Mouse (Mus musculus): ENCODE results near the gene Cul4a. TPM values are rescaled to one million over a fixed set of nuclear protein-coding genes. Genes with fewer than 3 reads are reported as not detected.
A peak's percentile ranks its signal among the peaks of the same experiment; 100 is the strongest.
"Not testable (repeated sequence)": the region's sequence is repeated elsewhere in the genome, so short reads cannot be mapped to it uniquely, and the experiment has no call there.

Gene Cul4a
- polyA plus RNA-seq (2015; fragmentation: Nextera tagmentation; extraction: Ambion mirVana), result 80.4 and 85.0 TPM in 2 replicates

DNA sequence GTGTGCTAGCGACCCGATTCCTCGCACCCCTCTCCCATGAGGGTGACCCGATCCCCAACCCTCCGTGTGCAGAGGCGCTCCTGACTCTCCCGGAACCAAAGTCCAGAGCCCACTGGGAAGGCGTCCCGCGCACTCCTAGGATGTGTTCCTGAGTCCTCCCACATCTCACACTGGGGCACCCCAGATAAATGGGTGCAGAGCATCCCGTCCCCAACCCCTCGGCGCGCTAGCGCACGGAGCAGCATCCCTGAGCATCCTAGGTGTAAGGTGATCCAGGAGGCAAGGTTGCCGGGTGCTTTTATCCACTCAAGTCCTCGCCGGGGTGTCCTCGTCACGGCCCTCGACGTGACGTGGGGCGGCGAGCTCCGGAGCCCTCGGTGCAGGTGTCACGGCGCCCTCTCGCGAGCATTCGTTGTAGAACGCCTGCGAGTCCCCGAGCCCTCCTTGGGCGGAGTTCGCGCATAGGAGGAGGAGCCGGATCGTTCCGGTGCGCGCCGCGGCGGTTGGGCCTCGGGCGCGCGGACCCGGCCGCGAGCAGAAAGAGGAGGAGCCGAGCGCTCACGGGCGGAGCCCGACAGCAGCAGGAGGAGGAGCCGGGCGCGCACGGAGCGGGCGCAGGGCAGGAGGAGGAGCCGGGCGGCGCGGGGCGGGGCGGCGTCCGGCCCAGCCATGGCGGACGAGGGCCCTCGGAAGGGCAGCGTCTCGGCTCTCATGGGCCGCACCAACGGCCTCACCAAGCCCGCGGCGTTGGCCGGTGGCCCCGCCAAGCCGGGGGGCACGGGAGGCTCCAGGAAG, at the start of gene Cul4a, which contains the start of gene Pcid2:
Cul4a (plus strand) TSS at position 535 of the 795 bp plus-strand sequence.
Pcid2 (minus strand) TSS at position 373 of the 795 bp plus-strand sequence.
- whole genome bisulfite sequencing, result under 1% methylated on average over 79 of the region's 87 CpGs
- H3K27ac ChIP-seq, result peak within 1 kb of the TSS; percentile 96
- peak within 1 kb of the TSS; percentile 94 for H3K9ac ChIP-seq (ENCODE audit: low read depth, low read length)
- H3K4me1 ChIP-seq (replicated peaks; ENCODE audit: insufficient read depth, low read length), result peaks cover 7% of the 10 kb centered on the region; the same call in 1 of the 2 replicates
- H3K4me3 ChIP-seq (replicated peaks; ENCODE audit: low read depth, low read length), result peak within 1 kb of the TSS; percentile 98
- TF ChIP-seq CTCF (IDR thresholded peaks at IDR 0.05; ENCODE audit: low read depth), result peak; percentile 73
- ATAC-seq (replicated peaks; ENCODE audit: low FRiP score, low read depth) (peak; percentile 96), DNase-seq (ENCODE audit: low spot score) (peak; percentile 98)
- H3K27me3 ChIP-seq (ENCODE audit: insufficient read depth, low read length), result no peaks in the 10 kb centered on the region
- no peaks in the 10 kb centered on the region for H3K9me3 ChIP-seq (replicated peaks; ENCODE audit: low read length)
- peak within 1 kb of the TSS; percentile 78 for H3K4me2 ChIP-seq (ENCODE audit: low read length)
- no peaks in the 10 kb centered on the region for H3K36me3 ChIP-seq (ENCODE audit: insufficient read depth, low read length)

DNA sequence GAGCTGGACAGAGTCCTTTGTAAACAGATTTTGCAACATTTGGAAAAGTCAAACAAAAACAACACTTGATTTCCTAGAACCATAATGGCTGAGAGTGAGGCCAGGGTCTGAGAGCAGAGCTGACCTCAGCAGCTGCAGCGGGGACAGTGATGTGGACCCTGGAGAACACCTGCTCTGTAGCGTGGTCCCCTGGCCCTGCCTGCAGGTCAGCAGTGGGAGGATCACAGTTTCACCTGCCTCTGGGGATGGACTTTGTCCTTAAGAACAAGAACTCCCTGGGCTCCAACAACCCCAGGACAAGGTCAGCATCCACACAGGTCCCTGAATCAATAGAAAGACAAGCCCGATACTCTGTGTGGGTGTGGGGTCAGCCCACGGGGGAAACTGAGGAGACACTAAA, 48.1 kb upstream of the Cul4a start:
- H3K9me3 ChIP-seq (replicated peaks; ENCODE audit: low read length), result no peaks in the 10 kb centered on the region
- DNase-seq (ENCODE audit: low spot score), result no peak
- H3K4me3 ChIP-seq (replicated peaks; ENCODE audit: low read depth, low read length), result no peak overlapping the region
- WGBS, result 68% methylated on average over 4 of the region's 4 CpGs
- H3K4me2 ChIP-seq (ENCODE audit: low read length), result no peak overlapping the region
- no peak; the same call in 1 of the 2 replicates for ATAC-seq (replicated peaks; ENCODE audit: low FRiP score, low read depth)
- H3K27ac ChIP-seq, result no peak overlapping the region
- H3K4me1 ChIP-seq (replicated peaks; ENCODE audit: insufficient read depth, low read length), result no peaks in the 10 kb centered on the region
- H3K27me3 ChIP-seq (ENCODE audit: insufficient read depth, low read length), result no peaks in the 10 kb centered on the region
- H3K36me3 ChIP-seq (ENCODE audit: insufficient read depth, low read length), result no peaks in the 10 kb centered on the region
- no peak overlapping the region for H3K9ac ChIP-seq (ENCODE audit: low read depth, low read length)
- no peak for TF ChIP-seq CTCF (IDR thresholded peaks at IDR 0.05; ENCODE audit: low read depth)

DNA sequence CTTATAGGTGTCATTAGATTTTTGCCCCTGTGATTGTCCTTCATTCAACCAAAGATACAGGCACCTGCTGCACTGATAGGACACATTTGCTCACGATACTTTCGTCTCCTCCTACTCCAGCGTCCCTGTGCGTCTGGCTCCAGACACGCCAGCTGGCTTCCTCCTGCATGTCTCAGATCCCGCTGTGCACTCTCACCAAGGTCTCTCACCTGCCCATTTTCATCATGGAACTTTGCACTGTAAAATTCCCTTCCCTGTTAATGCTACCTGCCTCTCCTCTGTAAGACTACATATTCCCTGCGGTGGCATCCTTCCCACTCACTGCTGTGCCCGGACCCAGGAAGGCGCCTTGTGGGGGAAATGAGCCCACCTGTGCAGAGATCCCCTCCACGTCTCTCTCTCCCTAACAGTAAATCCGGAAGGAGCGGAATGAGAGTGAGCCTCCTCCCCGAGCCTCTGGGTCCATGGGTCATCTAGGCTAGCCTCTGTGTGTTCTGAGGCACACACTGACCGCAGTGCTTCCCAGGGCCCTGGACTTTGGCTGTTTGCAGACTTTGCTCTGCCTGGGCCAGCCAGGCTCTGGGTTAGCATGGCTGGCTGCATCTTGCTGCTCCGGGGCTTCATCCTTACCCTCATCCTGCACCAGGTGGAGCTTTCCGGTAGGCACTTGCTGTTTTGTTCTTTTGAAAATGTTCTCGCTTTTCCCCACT, 44.8 kb upstream of the Cul4a start, which contains the start of gene Proz:
Proz (plus strand) TSS at position 474 of the 710 bp plus-strand sequence.
- TF ChIP-seq CTCF (IDR thresholded peaks at IDR 0.05; ENCODE audit: low read depth), result peak; percentile 15; the same call in 1 of the 2 replicates
- no peaks in the 10 kb centered on the region for H3K27me3 ChIP-seq (ENCODE audit: insufficient read depth, low read length)
- 67% methylated on average over 17 of the region's 17 CpGs for WGBS
- no peak within 1 kb of the TSS for H3K9ac ChIP-seq (ENCODE audit: low read depth, low read length)
- no peak within 1 kb of the TSS for H3K4me3 ChIP-seq (replicated peaks; ENCODE audit: low read depth, low read length)
- no peaks in the 10 kb centered on the region for H3K36me3 ChIP-seq (ENCODE audit: insufficient read depth, low read length)
- peak; percentile 97 for ATAC-seq (replicated peaks; ENCODE audit: low FRiP score, low read depth)
- H3K27ac ChIP-seq, result peak within 1 kb of the TSS; percentile 62
- DNase-seq (ENCODE audit: low spot score), result peak; percentile 9
- no peaks in the 10 kb centered on the region for H3K9me3 ChIP-seq (replicated peaks; ENCODE audit: low read length)
- no peak within 1 kb of the TSS for H3K4me2 ChIP-seq (ENCODE audit: low read length)
- H3K4me1 ChIP-seq (replicated peaks; ENCODE audit: insufficient read depth, low read length), result no peaks in the 10 kb centered on the region

DNA sequence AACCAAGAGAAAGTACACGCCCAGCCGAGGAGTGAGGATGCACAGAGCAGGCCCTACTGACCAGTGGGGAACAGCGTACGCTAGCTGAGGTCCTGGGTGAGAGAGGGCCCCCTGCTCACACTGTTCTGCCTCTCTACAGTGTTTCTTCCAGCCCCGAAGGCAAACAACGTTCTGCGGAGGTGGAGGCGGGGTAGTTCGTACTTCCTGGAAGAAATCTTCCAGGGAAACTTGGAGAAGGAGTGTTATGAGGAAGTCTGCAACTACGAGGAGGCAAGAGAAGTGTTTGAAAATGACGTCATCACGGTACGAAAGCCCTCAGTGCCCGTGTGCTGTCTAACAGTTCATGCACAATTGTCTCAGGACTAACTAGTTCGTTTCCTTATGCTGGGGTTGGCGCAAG, 42.3 kb upstream of the Cul4a start:
- no peak overlapping the region for H3K4me3 ChIP-seq (replicated peaks; ENCODE audit: low read depth, low read length)
- H3K9me3 ChIP-seq (replicated peaks; ENCODE audit: low read length), result no peaks in the 10 kb centered on the region
- WGBS, result 68% methylated on average over 16 of the region's 16 CpGs
- no peaks in the 10 kb centered on the region for H3K4me1 ChIP-seq (replicated peaks; ENCODE audit: insufficient read depth, low read length)
- no peak overlapping the region for H3K4me2 ChIP-seq (ENCODE audit: low read length)
- H3K27me3 ChIP-seq (ENCODE audit: insufficient read depth, low read length), result no peaks in the 10 kb centered on the region
- no peak overlapping the region for H3K9ac ChIP-seq (ENCODE audit: low read depth, low read length)
- ATAC-seq (replicated peaks; ENCODE audit: low FRiP score, low read depth), result no peak
- H3K36me3 ChIP-seq (ENCODE audit: insufficient read depth, low read length), result no peaks in the 10 kb centered on the region
- H3K27ac ChIP-seq, result no peak overlapping the region
- TF ChIP-seq CTCF (IDR thresholded peaks at IDR 0.05; ENCODE audit: low read depth), result no peak
- no peak for DNase-seq (ENCODE audit: low spot score)

DNA sequence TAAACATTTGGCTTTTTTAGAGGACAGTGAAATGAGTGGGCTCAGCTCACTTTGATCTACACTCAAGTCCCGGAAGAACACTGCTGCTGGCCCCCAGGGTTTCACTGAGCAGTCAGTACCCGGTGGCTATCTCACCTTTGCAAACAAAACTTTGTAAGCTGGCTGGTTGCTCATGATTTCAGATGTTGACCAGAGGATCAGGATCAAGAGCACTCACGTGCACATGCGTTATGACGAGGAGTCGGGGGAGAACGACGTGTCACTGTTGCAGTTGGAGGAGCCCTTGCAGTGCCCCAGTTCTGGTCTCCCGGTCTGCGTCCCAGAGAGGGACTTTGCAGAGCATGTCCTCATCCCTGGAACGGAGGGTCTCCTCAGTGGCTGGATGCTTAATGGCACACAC, 32.2 kb upstream of the Cul4a start:
- H3K36me3 ChIP-seq (ENCODE audit: insufficient read depth, low read length), result peaks cover 36% of the 10 kb centered on the region
- H3K4me3 ChIP-seq (replicated peaks; ENCODE audit: low read depth, low read length), result no peak overlapping the region
- no peak overlapping the region for H3K9ac ChIP-seq (ENCODE audit: low read depth, low read length)
- H3K4me2 ChIP-seq (ENCODE audit: low read length), result no peak overlapping the region
- TF ChIP-seq CTCF (IDR thresholded peaks at IDR 0.05; ENCODE audit: low read depth), result no peak
- DNase-seq (ENCODE audit: low spot score) (no peak), ATAC-seq (replicated peaks; ENCODE audit: low FRiP score, low read depth) (no peak)
- 90% methylated on average over 11 of the region's 11 CpGs for WGBS
- no peaks in the 10 kb centered on the region for H3K4me1 ChIP-seq (replicated peaks; ENCODE audit: insufficient read depth, low read length)
- H3K9me3 ChIP-seq (replicated peaks; ENCODE audit: low read length), result no peaks in the 10 kb centered on the region
- H3K27me3 ChIP-seq (ENCODE audit: insufficient read depth, low read length), result no peaks in the 10 kb centered on the region
- no peak overlapping the region for H3K27ac ChIP-seq

DNA sequence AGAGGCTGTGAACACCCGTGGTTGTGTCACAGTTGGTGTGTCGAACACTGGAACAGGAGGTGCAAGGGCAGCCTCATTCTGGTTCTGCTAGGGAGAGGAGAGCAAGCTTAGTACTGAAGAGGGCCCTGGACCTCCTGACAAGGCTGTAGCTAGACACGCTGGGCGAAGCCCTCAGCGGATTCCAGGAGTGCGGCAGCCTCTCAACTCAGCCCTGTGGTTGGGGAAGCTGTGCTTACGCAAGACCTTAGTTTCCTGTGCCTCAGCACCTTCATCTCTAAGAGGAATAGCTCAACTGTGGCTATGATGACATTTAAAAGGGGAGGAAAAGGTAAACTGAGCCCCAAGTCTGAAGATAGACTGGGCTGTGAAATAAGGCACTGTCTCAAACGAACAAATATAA, 30.4 kb upstream of the Cul4a start:
- Histone ChIP-seq H3K9me3 (replicated peaks; ENCODE audit: low read length) (no peaks in the 10 kb centered on the region), H3K9ac (ENCODE audit: low read depth, low read length) (no peak overlapping the region), H3K4me1 (replicated peaks; ENCODE audit: insufficient read depth, low read length) (no peaks in the 10 kb centered on the region), H3K27ac (no peak overlapping the region), H3K4me3 (replicated peaks; ENCODE audit: low read depth, low read length) (no peak overlapping the region), H3K27me3 (ENCODE audit: insufficient read depth, low read length) (no peaks in the 10 kb centered on the region), H3K36me3 (ENCODE audit: insufficient read depth, low read length) (peaks cover 52% of the 10 kb centered on the region), H3K4me2 (ENCODE audit: low read length) (no peak overlapping the region)
- 92% methylated on average over 8 of the region's 8 CpGs for WGBS
- DNase-seq (ENCODE audit: low spot score) (no peak), ATAC-seq (replicated peaks; ENCODE audit: low FRiP score, low read depth) (no peak)
- no peak for TF ChIP-seq CTCF (IDR thresholded peaks at IDR 0.05; ENCODE audit: low read depth)

DNA sequence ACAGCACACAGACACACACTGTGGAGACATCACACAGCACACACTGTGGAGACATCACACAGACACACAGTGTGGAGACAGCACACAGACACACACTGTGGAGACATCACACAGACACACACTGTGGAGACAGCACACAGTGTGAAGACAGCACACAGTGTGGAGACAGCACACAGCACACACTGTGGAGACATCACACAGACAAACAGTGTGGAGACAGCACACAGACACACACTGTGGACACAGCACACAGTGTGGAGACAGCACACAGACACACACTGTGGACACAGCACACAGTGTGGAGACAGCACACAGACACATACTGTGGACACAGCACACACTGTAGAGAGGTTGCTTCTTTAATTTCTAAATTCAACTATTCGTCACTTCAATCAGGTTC, 29.8 kb upstream of the Cul4a start:
- not testable (repeated sequence) for H3K9me3 ChIP-seq (replicated peaks; ENCODE audit: low read length); H3K9ac ChIP-seq (ENCODE audit: low read depth, low read length); DNase-seq (ENCODE audit: low spot score); H3K27me3 ChIP-seq (ENCODE audit: insufficient read depth, low read length); ATAC-seq (replicated peaks; ENCODE audit: low FRiP score, low read depth); H3K4me3 ChIP-seq (replicated peaks; ENCODE audit: low read depth, low read length); H3K27ac ChIP-seq; H3K4me2 ChIP-seq (ENCODE audit: low read length); H3K4me1 ChIP-seq (replicated peaks; ENCODE audit: insufficient read depth, low read length)
- peaks cover 58% of the 10 kb centered on the region for H3K36me3 ChIP-seq (ENCODE audit: insufficient read depth, low read length)
- WGBS, result 86% methylated on average over 1 of the region's 1 CpGs
